Mouse (Mus musculus) midbrain, embryonic 14.5 days (tissue): ENCODE data around the gene Ciita. TPM values are rescaled to one million over a fixed set of nuclear protein-coding genes. Genes with fewer than 3 reads are reported as not detected.

Experiments
- ATAC-seq: fragments of 200-750 bp; cut with Nextera tagmentation; 2 replicates; pipeline ENCODE4 v1.8.0; 2017; ENCODE audit warnings: moderate number of reproducible peaks, moderate library complexity; ENCODE audit not compliant: low FRiP score, low TSS enrichment
- DNase-seq: peaks from one replicate; pipeline ENCODE4 v3.0.0-alpha.2; 2015
- H3K27ac ChIP-seq: fragments of 300-500 bp; sonication (generic); replicated peaks from 2 replicates; pipeline ENCODE4 v1.5.1; 2014; ENCODE audit warnings: mild to moderate bottlenecking, low read depth, low read length, moderate library complexity
- H3K27me3 ChIP-seq: fragments of 300-500 bp; sonication (generic); 2 replicates; pipeline ENCODE4 v1.6.1; 2014; ENCODE audit warnings: low read length, control low read depth, mixed read lengths; ENCODE audit not compliant: control insufficient read depth, insufficient read depth
- H3K36me3 ChIP-seq: fragments of 300-500 bp; sonication (generic); 2 replicates; pipeline ENCODE4 v1.6.1; 2014; ENCODE audit warnings: low read length, control low read depth; ENCODE audit not compliant: control insufficient read depth, insufficient read depth
- H3K4me1 ChIP-seq: fragments of 300-500 bp; sonication (generic); 2 replicates; pipeline ENCODE4 v1.6.1; 2014; ENCODE audit warnings: mild to moderate bottlenecking, antibody characterized with exemption, low read length, control low read depth; ENCODE audit not compliant: control insufficient read depth, insufficient read depth
- H3K4me2 ChIP-seq: fragments of 300-500 bp; sonication (generic); 2 replicates; pipeline ENCODE4 v1.6.1; 2014; ENCODE audit warnings: mild to moderate bottlenecking, low read length, moderate library complexity
- H3K4me3 ChIP-seq: fragments of 300-500 bp; sonication (generic); replicated peaks from 2 replicates; pipeline ENCODE4 v1.5.1; 2014; ENCODE audit warnings: low read depth, low read length
- H3K9ac ChIP-seq: fragments of 300-500 bp; sonication (generic); replicated peaks from 2 replicates; pipeline ENCODE4 v1.6.1; 2014; ENCODE audit warnings: mild to moderate bottlenecking, low read length, moderate library complexity
- H3K9me3 ChIP-seq: fragments of 300-500 bp; sonication (generic); 2 replicates; pipeline ENCODE4 v1.6.1; 2016; ENCODE audit warnings: low read length, control low read depth, mixed read lengths; ENCODE audit not compliant: control insufficient read depth
- WGBS: fragments of 180-500 bp; shearing (Covaris S2); extraction: QIAGEN DNeasy Blood & Tissue Kit; methylation state at CpG from one replicate; pipeline ENCODE4 v1.1.7; 2014; 5-methylcytosine and 5-hydroxymethylcytosine counted together
- polyA plus RNA-seq: library from polyadenylated mRNA; unstranded; fragments of >200 nt; fragmentation: Nextera tagmentation; extraction: Ambion mirVana; gene quantifications from 2 replicates; pipeline ENCODE4 v1.2.1, GENCODE M21; 2014

Gene Ciita
- polyA plus RNA-seq: 0.57 and 0.58 TPM in 2 replicates

GRCm38 (mm10) chr16:10479857-10480256, at the start of gene Ciita:
Gene Ciita, plus strand, starts transcription at chr16:10480059.
- Histone ChIP-seq H3K27me3 (no peaks in the 10 kb centered on the region), H3K9ac (no peak within 1 kb of the TSS), H3K4me2 (no peak within 1 kb of the TSS), H3K9me3 (no peaks in the 10 kb centered on the region), H3K4me3 (no peak within 1 kb of the TSS), H3K36me3 (no peaks in the 10 kb centered on the region), H3K4me1 (no peaks in the 10 kb centered on the region), H3K27ac (no peak within 1 kb of the TSS)
- ATAC-seq (no peak), DNase-seq (no peak)
- WGBS: 80% methylated on average over 5 of the region's 5 CpGs

GRCm38 (mm10) chr16:10431911-10432310, 47.9 kb upstream of the Ciita start:
- Histone ChIP-seq H3K27ac (no peak overlapping the region), H3K36me3 (peaks cover 25% of the 10 kb centered on the region), H3K4me2 (no peak overlapping the region), H3K9me3 (no peaks in the 10 kb centered on the region), H3K9ac (no peak overlapping the region), H3K27me3 (no peaks in the 10 kb centered on the region), H3K4me1 (no peaks in the 10 kb centered on the region), H3K4me3 (no peak overlapping the region)
- 90% methylated on average over 1 of the region's 1 CpGs for WGBS
- DNase-seq (no peak), ATAC-seq (no peak)

GRCm38 (mm10) chr16:10432387-10432786, 47.5 kb upstream of the Ciita start:
- H3K4me3 ChIP-seq: no peak overlapping the region
- WGBS: 94% methylated on average over 4 of the region's 4 CpGs
- DNase-seq (no peak), ATAC-seq (no peak)
- H3K9ac ChIP-seq: no peak overlapping the region
- H3K27ac ChIP-seq: no peak overlapping the region
- H3K4me2 ChIP-seq: no peak overlapping the region
- peaks cover 20% of the 10 kb centered on the region for H3K36me3 ChIP-seq
- no peaks in the 10 kb centered on the region for H3K27me3 ChIP-seq
- no peaks in the 10 kb centered on the region for H3K4me1 ChIP-seq
- no peaks in the 10 kb centered on the region for H3K9me3 ChIP-seq

- Histone ChIP-seq H3K27ac (no peak overlapping the region), H3K27me3 (no peaks in the 10 kb centered on the region), H3K4me3 (no peak overlapping the region), H3K4me2 (no peak overlapping the region), H3K36me3 (peaks cover 23% of the 10 kb centered on the region; the same call in 1 of the 2 replicates), H3K9me3 (no peaks in the 10 kb centered on the region), H3K4me1 (no peaks in the 10 kb centered on the region), H3K9ac (no peak overlapping the region)
- 92% methylated on average over 5 of the region's 5 CpGs for WGBS
- ATAC-seq (no peak), DNase-seq (no peak)
Measured at GRCm38 (mm10) chr16:10433344-10433743, 46.5 kb upstream of the Ciita start.

- Histone ChIP-seq H3K27me3 (no peaks in the 10 kb centered on the region), H3K9ac (no peak overlapping the region), H3K4me3 (no peak overlapping the region), H3K4me1 (no peaks in the 10 kb centered on the region), H3K27ac (no peak overlapping the region), H3K9me3 (no peaks in the 10 kb centered on the region), H3K4me2 (no peak overlapping the region), H3K36me3 (peaks cover 22% of the 10 kb centered on the region; the same call in 1 of the 2 replicates)
- 88% methylated on average over 6 of the region's 6 CpGs for WGBS
- ATAC-seq: no peak
- no peak for DNase-seq
Measured at GRCm38 (mm10) chr16:10436166-10436565, 43.7 kb upstream of the Ciita start.

GRCm38 (mm10) chr16:10438055-10438454, 41.8 kb upstream of the Ciita start:
- H3K9ac ChIP-seq: no peak overlapping the region
- ATAC-seq (no peak), DNase-seq (no peak)
- H3K27ac ChIP-seq: no peak overlapping the region
- WGBS: 84% methylated on average over 5 of the region's 5 CpGs
- H3K36me3 ChIP-seq: peaks cover 16% of the 10 kb centered on the region; the same call in 1 of the 2 replicates
- no peak overlapping the region for H3K4me2 ChIP-seq
- H3K9me3 ChIP-seq: no peaks in the 10 kb centered on the region
- H3K4me1 ChIP-seq: no peaks in the 10 kb centered on the region
- H3K27me3 ChIP-seq: no peaks in the 10 kb centered on the region
- no peak overlapping the region for H3K4me3 ChIP-seq

GRCm38 (mm10) chr16:10441328-10441727, 38.5 kb upstream of the Ciita start:
- H3K27ac ChIP-seq: no peak overlapping the region
- no peak overlapping the region for H3K9ac ChIP-seq
- H3K4me2 ChIP-seq: no peak overlapping the region
- H3K9me3 ChIP-seq: no peaks in the 10 kb centered on the region
- H3K4me3 ChIP-seq: no peak overlapping the region
- peaks cover 18% of the 10 kb centered on the region for H3K4me1 ChIP-seq
- 89% methylated on average over 6 of the region's 6 CpGs for WGBS
- no peak for DNase-seq
- H3K27me3 ChIP-seq: no peaks in the 10 kb centered on the region
- H3K36me3 ChIP-seq: peaks cover 16% of the 10 kb centered on the region; the same call in 1 of the 2 replicates
- no peak for ATAC-seq

GRCm38 (mm10) chr16:10441761-10442160, 38.1 kb upstream of the Ciita start:
- no peak for DNase-seq
- peaks cover 22% of the 10 kb centered on the region for H3K4me1 ChIP-seq
- H3K27ac ChIP-seq: no peak overlapping the region
- 91% methylated on average over 4 of the region's 4 CpGs for WGBS
- H3K4me2 ChIP-seq: no peak overlapping the region
- no peak overlapping the region for H3K4me3 ChIP-seq
- no peak overlapping the region for H3K9ac ChIP-seq
- no peaks in the 10 kb centered on the region for H3K27me3 ChIP-seq
- no peaks in the 10 kb centered on the region for H3K9me3 ChIP-seq
- peaks cover 13% of the 10 kb centered on the region; the same call in 1 of the 2 replicates for H3K36me3 ChIP-seq
- ATAC-seq: no peak

GRCm38 (mm10) chr16:10443723-10444122, 36.1 kb upstream of the Ciita start:
- DNase-seq: no peak

More at GRCm38 (mm10) chr16:10443723-10444122, 36.1 kb upstream of the Ciita start:
- H3K9ac ChIP-seq: no peak overlapping the region
- H3K4me1 ChIP-seq: peaks cover 29% of the 10 kb centered on the region
- ATAC-seq: no peak
- no peaks in the 10 kb centered on the region for H3K9me3 ChIP-seq
- no peaks in the 10 kb centered on the region for H3K27me3 ChIP-seq
- no peak overlapping the region for H3K4me2 ChIP-seq
- no peak overlapping the region for H3K4me3 ChIP-seq
- 0 out of 2 replicates have a peak, but pooled peaks cover under 1% of the 10 kb centered on the region for H3K36me3 ChIP-seq
- H3K27ac ChIP-seq: no peak overlapping the region
